Mouse (Mus musculus) layer of hippocampus, postnatal 36 days (tissue): ENCODE results near the gene Cpeb2. TPM values are rescaled to one million over a fixed set of nuclear protein-coding genes. Genes with fewer than 3 reads are reported as not detected.

Experiments used
- DNase-seq, 2 experiments: peaks; one replicate each; pipeline ENCODE4 v3.0.0; 2022
- total RNA-seq, 2 experiments: library from RNA; stranded (reverse); gene quantifications; 2 replicates each; pipeline ENCODE4 v1.2.3; 2021

The Cpeb2 gene
- total RNA-seq, 2 experiments from 2014 or later, result 47.0 to 48.6 TPM

GRCm38 (mm10) chr5:43325561-43325960 is 92.6 kb downstream of the Cpeb2 start:
- no peak for DNase-seq

GRCm38 (mm10) chr5:43328579-43328978 is 95.6 kb downstream of the Cpeb2 start:
- DNase-seq, result peak in 1 of 2 experiments; percentile 5

- DNase-seq, result no peak
Measured at GRCm38 (mm10) chr5:43330260-43330659, 97.3 kb downstream of the Cpeb2 start.

GRCm38 (mm10) chr5:43334469-43334868 is 101.5 kb downstream of the Cpeb2 start:
- DNase-seq, result no peak

GRCm38 (mm10) chr5:43337212-43337611 is 104.2 kb downstream of the Cpeb2 start:
- DNase-seq, result no peak

- peak in 1 of 2 experiments; percentile 21 for DNase-seq
Measured at GRCm38 (mm10) chr5:43338771-43339475, 106.0 kb downstream of the Cpeb2 start.
